Mouse (Mus musculus): ENCODE measurements at regions not wholly inside any gene's neighbourhood (a gene's known extent, or its start where the extent isn't known, plus 50 kb on each side); places are given as distances from the start of the nearest gene placed in this dataset.

DNA sequence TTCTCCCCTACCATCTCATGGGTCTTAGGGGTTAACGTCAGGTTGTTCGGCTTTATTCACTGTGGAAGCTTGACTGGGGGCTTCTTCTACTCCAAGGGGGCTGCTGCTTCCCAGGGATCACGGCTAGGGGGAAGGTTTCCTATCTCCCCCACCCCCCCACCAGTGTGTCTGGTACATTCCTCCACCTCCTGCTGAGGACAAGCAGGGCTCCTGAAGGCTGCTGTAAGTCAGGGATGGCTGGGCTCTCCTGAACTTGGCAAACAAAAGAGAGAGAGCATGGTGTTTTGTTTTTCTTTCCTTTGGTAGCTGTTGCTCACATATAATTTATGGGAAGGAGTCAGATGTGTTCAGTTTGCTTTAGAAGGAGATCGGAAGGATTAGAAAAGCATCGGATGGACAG is 54.7 kb upstream of the Commd3 start:
- WGBS: 25% methylated on average over 5 of the region's 5 CpGs
- no peaks in the 10 kb centered on the region for H3K4me1 ChIP-seq (ENCODE audit: control insufficient read depth, insufficient read depth, low read length)
- H3K27me3 ChIP-seq (ENCODE audit: control insufficient read depth, insufficient read depth, low read length): no peaks in the 10 kb centered on the region
- no peak overlapping the region for H3K27ac ChIP-seq (ENCODE audit: low read length)
- no peaks in the 10 kb centered on the region for H3K9me3 ChIP-seq (ENCODE audit: control insufficient read depth, low read depth, low read length)
- ATAC-seq (ENCODE audit: insufficient number of reproducible peaks, insufficient read depth, low FRiP score, low read depth): no peak
- H3K4me3 ChIP-seq (ENCODE audit: low read depth, low read length): no peak overlapping the region
- no peak overlapping the region for H3K4me2 ChIP-seq (replicated peaks; ENCODE audit: low read depth, low read length)
- no peak overlapping the region for H3K9ac ChIP-seq (replicated peaks; ENCODE audit: low read depth, low read length)
- no peaks in the 10 kb centered on the region for H3K36me3 ChIP-seq (ENCODE audit: control insufficient read depth, insufficient read depth, low read length)

- Histone ChIP-seq H3K9me3 (ENCODE audit: control insufficient read depth, low read depth, low read length) (no peaks in the 10 kb centered on the region), H3K27ac (ENCODE audit: low read length) (no peak overlapping the region), H3K36me3 (ENCODE audit: control insufficient read depth, insufficient read depth, low read length) (no peaks in the 10 kb centered on the region), H3K9ac (replicated peaks; ENCODE audit: low read depth, low read length) (no peak overlapping the region), H3K4me3 (ENCODE audit: low read depth, low read length) (peak overlapping the region; percentile 40), H3K27me3 (ENCODE audit: control insufficient read depth, insufficient read depth, low read length) (0 out of 2 replicates have a peak, but pooled peaks cover 3% of the 10 kb centered on the region), H3K4me1 (ENCODE audit: control insufficient read depth, insufficient read depth, low read length) (peaks cover 11% of the 10 kb centered on the region; the same call in 1 of the 2 replicates), H3K4me2 (replicated peaks; ENCODE audit: low read depth, low read length) (peak overlapping the region; percentile 97)
- WGBS: 13% methylated on average over 10 of the region's 10 CpGs
- ATAC-seq (ENCODE audit: insufficient number of reproducible peaks, insufficient read depth, low FRiP score, low read depth): no peak
Measured at GRCm38 (mm10) chr2:18609868-18610185, 62.4 kb upstream of the Commd3 start.

DNA sequence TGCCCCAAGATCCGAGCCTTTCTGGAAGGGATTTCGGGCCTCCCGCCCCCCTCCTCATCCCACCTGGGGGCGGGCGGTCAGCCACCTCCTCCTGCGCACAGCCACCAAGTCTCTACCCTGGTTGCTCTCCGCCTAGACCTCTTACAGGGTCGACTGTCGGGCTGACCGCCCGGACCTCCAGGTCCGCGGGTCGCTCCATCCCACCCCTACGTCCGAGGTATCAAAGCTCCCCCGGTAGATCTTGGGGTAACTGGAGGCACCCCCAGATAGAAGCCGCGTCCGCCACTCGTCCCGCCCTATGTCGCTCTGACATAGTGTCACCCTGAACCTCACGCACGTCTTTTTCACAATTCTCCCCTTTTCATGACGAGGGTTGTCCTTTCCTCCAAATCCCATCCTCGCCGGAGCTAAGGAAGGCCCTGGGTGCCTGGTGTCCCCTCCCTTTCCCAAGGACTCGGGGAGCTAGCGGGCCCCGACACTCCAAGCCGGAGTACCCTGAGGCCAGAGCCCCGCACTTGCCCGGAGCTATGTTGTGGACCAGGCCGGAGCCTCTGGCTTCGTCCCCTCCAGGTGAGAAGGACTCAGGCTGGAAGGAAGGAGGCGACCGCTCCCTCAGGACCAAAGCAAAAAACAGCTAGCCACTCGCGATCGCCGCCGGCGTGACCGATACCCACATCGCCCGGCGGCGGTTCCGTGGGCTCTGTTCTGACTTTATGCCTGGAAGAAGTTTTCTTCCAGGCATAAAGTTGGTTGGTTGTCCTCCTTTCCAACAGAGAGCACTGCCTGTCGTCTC is 62.9 kb upstream of the Commd3 start:
- Histone ChIP-seq H3K9me3 (ENCODE audit: control insufficient read depth, low read depth, low read length) (no peaks in the 10 kb centered on the region), H3K4me3 (ENCODE audit: low read depth, low read length) (peak overlapping the region; percentile 40), H3K4me2 (replicated peaks; ENCODE audit: low read depth, low read length) (peak overlapping the region; percentile 97), H3K9ac (replicated peaks; ENCODE audit: low read depth, low read length) (0 out of 2 replicates have a peak overlapping the region, but pooled peaks have one; percentile 34), H3K27ac (ENCODE audit: low read length) (no peak overlapping the region), H3K36me3 (ENCODE audit: control insufficient read depth, insufficient read depth, low read length) (no peaks in the 10 kb centered on the region), H3K4me1 (ENCODE audit: control insufficient read depth, insufficient read depth, low read length) (peaks cover 11% of the 10 kb centered on the region; the same call in 1 of the 2 replicates), H3K27me3 (ENCODE audit: control insufficient read depth, insufficient read depth, low read length) (0 out of 2 replicates have a peak, but pooled peaks cover 3% of the 10 kb centered on the region)
- ATAC-seq (ENCODE audit: insufficient number of reproducible peaks, insufficient read depth, low FRiP score, low read depth): peak; percentile 37
- 3% methylated on average over 51 of the region's 51 CpGs for WGBS

DNA sequence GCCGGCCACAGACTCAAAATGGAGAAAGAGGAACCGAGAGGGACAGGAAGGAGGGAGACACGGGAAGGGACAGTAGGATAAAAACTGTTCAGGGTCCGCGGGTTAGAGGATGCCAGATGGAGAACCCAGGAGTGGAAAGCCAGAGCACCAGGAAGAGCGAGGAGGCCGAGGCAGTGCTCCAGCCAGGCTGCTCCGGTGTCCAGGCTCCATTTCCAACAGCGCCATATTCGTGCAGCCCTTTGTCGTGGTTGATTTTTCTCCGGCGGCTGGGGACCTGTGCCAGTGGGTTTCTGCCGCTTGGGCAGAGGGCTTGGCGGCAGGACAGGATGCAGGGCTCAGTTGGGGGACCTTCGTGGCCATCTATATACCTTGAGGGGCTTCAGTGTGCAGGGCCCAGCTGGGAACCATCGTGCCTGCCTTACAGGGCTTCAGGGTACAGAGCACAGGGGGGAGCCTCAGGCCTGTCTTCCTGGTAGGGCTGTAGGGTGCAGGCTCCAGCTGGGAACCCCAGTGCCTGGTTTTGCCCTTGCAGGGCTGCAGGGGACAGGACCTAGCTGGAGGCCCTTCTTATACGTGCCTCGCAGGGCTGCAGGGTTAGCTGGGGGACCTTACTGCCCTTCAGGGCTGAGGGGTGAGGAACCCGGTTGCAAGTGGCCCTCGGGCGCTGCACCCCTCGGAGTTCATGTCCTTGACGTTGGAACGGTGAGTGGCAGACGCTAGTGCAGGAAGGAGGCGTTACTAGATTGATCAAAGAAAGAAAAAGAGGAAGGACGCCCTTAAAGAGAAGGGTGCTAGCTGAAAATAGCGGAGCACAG is 63.7 kb upstream of the Commd3 start:
- peak overlapping the region; percentile 40 for H3K4me3 ChIP-seq (ENCODE audit: low read depth, low read length)
- H3K9me3 ChIP-seq (ENCODE audit: control insufficient read depth, low read depth, low read length): no peaks in the 10 kb centered on the region
- H3K9ac ChIP-seq (replicated peaks; ENCODE audit: low read depth, low read length): peak overlapping the region; percentile 34; the same call in 1 of the 2 replicates

GRCm38 (mm10) chr2:18607586-18608259 is 64.5 kb upstream of the Commd3 start:
- Histone ChIP-seq H3K4me3 (ENCODE audit: low read depth, low read length) (peak overlapping the region; percentile 40), H3K27me3 (ENCODE audit: control insufficient read depth, insufficient read depth, low read length) (0 out of 2 replicates have a peak, but pooled peaks cover 3% of the 10 kb centered on the region), H3K9ac (replicated peaks; ENCODE audit: low read depth, low read length) (peak overlapping the region; percentile 34; the same call in 1 of the 2 replicates), H3K36me3 (ENCODE audit: control insufficient read depth, insufficient read depth, low read length) (no peaks in the 10 kb centered on the region), H3K4me2 (replicated peaks; ENCODE audit: low read depth, low read length) (peak overlapping the region; percentile 97), H3K9me3 (ENCODE audit: control insufficient read depth, low read depth, low read length) (no peaks in the 10 kb centered on the region), H3K4me1 (ENCODE audit: control insufficient read depth, insufficient read depth, low read length) (peaks cover 11% of the 10 kb centered on the region; the same call in 1 of the 2 replicates), H3K27ac (ENCODE audit: low read length) (no peak overlapping the region)
- 3% methylated on average over 14 of the region's 14 CpGs for WGBS
- no peak for ATAC-seq (ENCODE audit: insufficient number of reproducible peaks, insufficient read depth, low FRiP score, low read depth)

More for the DNA sequence above, 63.7 kb upstream of the Commd3 start:
- Histone ChIP-seq H3K4me1 (ENCODE audit: control insufficient read depth, insufficient read depth, low read length) (peaks cover 11% of the 10 kb centered on the region; the same call in 1 of the 2 replicates), H3K4me2 (replicated peaks; ENCODE audit: low read depth, low read length) (peak overlapping the region; percentile 97), H3K27me3 (ENCODE audit: control insufficient read depth, insufficient read depth, low read length) (0 out of 2 replicates have a peak, but pooled peaks cover 3% of the 10 kb centered on the region), H3K27ac (ENCODE audit: low read length) (no peak overlapping the region), H3K36me3 (ENCODE audit: control insufficient read depth, insufficient read depth, low read length) (no peaks in the 10 kb centered on the region)
- WGBS: 3% methylated on average over 27 of the region's 29 CpGs
- ATAC-seq (ENCODE audit: insufficient number of reproducible peaks, insufficient read depth, low FRiP score, low read depth): peak; percentile 75

DNA sequence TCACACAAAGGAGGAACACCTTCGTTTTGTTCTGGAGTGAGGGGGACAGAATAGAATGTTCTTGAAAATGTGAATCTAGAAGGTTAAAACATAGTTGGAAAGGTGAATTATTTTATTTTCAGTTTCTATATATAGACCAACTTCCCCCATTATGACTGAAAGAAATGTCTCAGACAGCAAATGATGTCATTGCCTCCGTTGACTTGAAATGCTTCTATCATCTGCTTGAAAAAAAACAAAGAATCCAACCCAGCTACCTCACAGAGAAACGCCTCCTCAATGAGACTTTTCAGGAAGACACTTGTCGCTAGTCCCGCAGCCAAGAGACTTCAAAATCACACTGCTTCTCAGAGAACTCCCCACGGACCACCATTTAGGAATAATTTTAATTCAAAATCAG is 65.1 kb upstream of the Commd3 start:
- WGBS: 18% methylated on average over 6 of the region's 6 CpGs
- Histone ChIP-seq H3K9me3 (ENCODE audit: control insufficient read depth, low read depth, low read length) (no peaks in the 10 kb centered on the region), H3K4me3 (ENCODE audit: low read depth, low read length) (0 out of 2 replicates have a peak overlapping the region, but pooled peaks have one; percentile 40), H3K27me3 (ENCODE audit: control insufficient read depth, insufficient read depth, low read length) (0 out of 2 replicates have a peak, but pooled peaks cover 3% of the 10 kb centered on the region), H3K36me3 (ENCODE audit: control insufficient read depth, insufficient read depth, low read length) (no peaks in the 10 kb centered on the region), H3K4me2 (replicated peaks; ENCODE audit: low read depth, low read length) (no peak overlapping the region), H3K4me1 (ENCODE audit: control insufficient read depth, insufficient read depth, low read length) (peaks cover 11% of the 10 kb centered on the region; the same call in 1 of the 2 replicates), H3K27ac (ENCODE audit: low read length) (no peak overlapping the region), H3K9ac (replicated peaks; ENCODE audit: low read depth, low read length) (no peak overlapping the region)
- ATAC-seq (ENCODE audit: insufficient number of reproducible peaks, insufficient read depth, low FRiP score, low read depth): no peak

GRCm38 (mm10) chr2:18592221-18592620 is 80.0 kb upstream of the Commd3 start:
- no peaks in the 10 kb centered on the region for H3K36me3 ChIP-seq (ENCODE audit: control insufficient read depth, insufficient read depth, low read length)
- no peaks in the 10 kb centered on the region for H3K9me3 ChIP-seq (ENCODE audit: control insufficient read depth, low read depth, low read length)
- no peak for ATAC-seq (ENCODE audit: insufficient number of reproducible peaks, insufficient read depth, low FRiP score, low read depth)
- WGBS: 67% methylated on average over 4 of the region's 4 CpGs
- H3K4me3 ChIP-seq (ENCODE audit: low read depth, low read length): no peak overlapping the region
- no peak overlapping the region for H3K9ac ChIP-seq (replicated peaks; ENCODE audit: low read depth, low read length)
- no peaks in the 10 kb centered on the region for H3K4me1 ChIP-seq (ENCODE audit: control insufficient read depth, insufficient read depth, low read length)
- no peak overlapping the region for H3K27ac ChIP-seq (ENCODE audit: low read length)
- no peak overlapping the region for H3K4me2 ChIP-seq (replicated peaks; ENCODE audit: low read depth, low read length)
- no peaks in the 10 kb centered on the region for H3K27me3 ChIP-seq (ENCODE audit: control insufficient read depth, insufficient read depth, low read length)

DNA sequence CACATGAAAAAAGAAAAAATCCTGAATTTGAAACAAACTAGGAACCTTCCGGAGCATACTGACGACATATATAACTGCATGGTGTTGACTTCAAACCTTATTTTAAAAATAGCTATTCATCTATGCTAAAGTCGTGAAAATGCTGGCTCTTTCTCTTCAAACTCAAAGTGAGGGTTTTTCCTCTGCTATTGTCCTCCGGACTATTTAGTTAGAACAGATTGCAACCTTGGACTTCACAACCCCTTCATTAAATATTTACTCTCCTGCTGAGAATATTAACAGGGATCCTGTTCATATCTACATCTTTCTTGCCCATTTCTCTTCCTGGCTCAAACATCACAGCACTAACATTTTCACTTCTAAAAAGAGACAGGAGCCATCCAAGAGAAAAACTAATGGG is 84.0 kb upstream of the Commd3 start:
- Histone ChIP-seq H3K36me3 (ENCODE audit: control insufficient read depth, insufficient read depth, low read length) (no peaks in the 10 kb centered on the region), H3K27ac (ENCODE audit: low read length) (peak overlapping the region; percentile 87; the same call in 1 of the 2 replicates), H3K9ac (replicated peaks; ENCODE audit: low read depth, low read length) (peak overlapping the region; percentile 41; the same call in 1 of the 2 replicates), H3K4me1 (ENCODE audit: control insufficient read depth, insufficient read depth, low read length) (no peaks in the 10 kb centered on the region), H3K9me3 (ENCODE audit: control insufficient read depth, low read depth, low read length) (no peaks in the 10 kb centered on the region), H3K4me2 (replicated peaks; ENCODE audit: low read depth, low read length) (peak overlapping the region; percentile 33), H3K27me3 (ENCODE audit: control insufficient read depth, insufficient read depth, low read length) (no peaks in the 10 kb centered on the region), H3K4me3 (ENCODE audit: low read depth, low read length) (peak overlapping the region; percentile 61)
- 0% methylated on average over 4 of the region's 4 CpGs for WGBS
- no peak for ATAC-seq (ENCODE audit: insufficient number of reproducible peaks, insufficient read depth, low FRiP score, low read depth)

All from stomach, embryonic 14.5 days (tissue).